Mouse (Mus musculus) liver, embryonic 15.5 days (tissue): Measurements from ENCODE around the gene Map3k6. TPM values are rescaled to one million over a fixed set of nuclear protein-coding genes. Genes with fewer than 3 reads are reported as not detected.

ENCODE experiments used
- ATAC-seq: fragments of 200-750 bp; cut with Nextera tagmentation; 2 replicates; pipeline ENCODE4 v1.8.0; 2017; ENCODE audit warnings: moderate number of reproducible peaks, mild to moderate bottlenecking, moderate library complexity; ENCODE audit not compliant: insufficient read depth
- H3K27ac ChIP-seq: fragments of 300-500 bp; sonication (generic); replicated peaks from 2 replicates; pipeline ENCODE4 v1.5.1; 2015; ENCODE audit warnings: mild to moderate bottlenecking, inconsistent platforms
- H3K27me3 ChIP-seq: fragments of 300-500 bp; sonication (generic); 2 replicates; pipeline ENCODE4 v1.6.1; 2015; ENCODE audit warnings: mild to moderate bottlenecking, inconsistent platforms
- H3K36me3 ChIP-seq: fragments of 300-500 bp; sonication (generic); replicated peaks from 2 replicates; pipeline ENCODE4 v1.6.1; 2015; ENCODE audit warnings: moderate library complexity, mild to moderate bottlenecking, inconsistent platforms
- H3K4me1 ChIP-seq: fragments of 300-500 bp; sonication (generic); replicated peaks from 2 replicates; pipeline ENCODE4 v1.6.1; 2015; ENCODE audit warnings: inconsistent platforms
- H3K4me2 ChIP-seq: fragments of 300-500 bp; sonication (generic); 2 replicates; pipeline ENCODE4 v1.6.1; 2015; ENCODE audit warnings: moderate library complexity, mild to moderate bottlenecking, inconsistent platforms
- H3K4me3 ChIP-seq: fragments of 300-500 bp; sonication (generic); replicated peaks from 2 replicates; pipeline ENCODE4 v1.5.1; 2015; ENCODE audit warnings: mild to moderate bottlenecking, inconsistent platforms
- H3K9ac ChIP-seq: fragments of 300-500 bp; sonication (generic); 2 replicates; pipeline ENCODE4 v1.6.1; 2015; ENCODE audit warnings: moderate library complexity, mild to moderate bottlenecking, inconsistent platforms
- H3K9me3 ChIP-seq: fragments of 300-500 bp; sonication (generic); replicated peaks from 2 replicates; pipeline ENCODE4 v1.6.1; 2016; ENCODE audit warnings: inconsistent platforms
- WGBS: fragments of 180-500 bp; shearing (Covaris S2); methylation state at CpG from one replicate; pipeline ENCODE4 v1.1.7; 2015; ENCODE audit warnings: mixed read lengths; ENCODE audit not compliant: insufficient replicate concordance; 5-methylcytosine and 5-hydroxymethylcytosine counted together
- polyA plus RNA-seq: library from polyadenylated mRNA; unstranded; fragments of >200 nt; fragmentation: Nextera tagmentation; extraction: Ambion mirVana; gene quantifications from 2 replicates; pipeline ENCODE4 v1.2.1, GENCODE M21; 2015

The Map3k6 gene
- polyA plus RNA-seq, 1 experiment from 2014 or later, result 2.0 TPM

- H3K36me3 ChIP-seq, result no peaks in the 10 kb centered on the region
- H3K9ac ChIP-seq, result no peak overlapping the region
- peak overlapping the region; percentile 51 for H3K4me2 ChIP-seq
- H3K4me1 ChIP-seq, result peaks cover 65% of the 10 kb centered on the region
- no peak overlapping the region; the same call in 1 of the 2 replicates for H3K4me3 ChIP-seq
- no peaks in the 10 kb centered on the region for H3K27me3 ChIP-seq
- WGBS, result 10% methylated on average over 5 of the region's 5 CpGs
- ATAC-seq, result peak; percentile 89
- peak overlapping the region; percentile 81 for H3K27ac ChIP-seq
- H3K9me3 ChIP-seq, result no peaks in the 10 kb centered on the region
Observed at GRCm38 (mm10) chr4:133285950-133286349, 45.3 kb downstream of the Map3k6 start.

DNA sequence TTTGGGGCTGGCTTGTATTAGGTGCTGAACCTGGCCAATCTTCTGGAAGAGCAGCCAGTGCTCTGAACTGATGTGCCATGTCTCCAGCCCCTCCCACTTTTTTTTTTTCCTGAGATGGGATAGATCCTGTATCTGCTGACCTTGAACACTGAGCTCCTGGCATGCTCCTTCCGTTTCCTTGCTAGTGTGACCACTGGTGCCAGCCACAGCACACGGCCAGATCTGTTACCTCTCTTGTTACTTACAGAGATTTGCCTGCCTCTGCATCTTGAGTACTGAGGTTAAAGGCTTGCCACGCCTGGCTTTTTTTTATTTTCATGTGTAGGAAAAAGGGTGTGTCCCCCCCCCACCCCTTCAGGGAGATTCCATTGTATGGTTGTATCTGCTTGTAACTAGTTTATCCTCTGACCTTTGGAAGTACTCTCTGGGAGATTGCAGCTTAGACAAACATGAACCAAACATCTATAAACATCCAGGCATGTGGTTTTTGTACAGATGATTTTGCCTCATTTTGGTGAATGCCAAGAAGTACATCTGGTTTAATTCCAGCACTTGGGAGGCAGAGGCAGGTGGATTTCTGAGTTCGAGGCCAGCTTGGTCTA, 46.0 kb downstream of the Map3k6 start:
- WGBS, result 44% methylated on average over 4 of the region's 4 CpGs
- ATAC-seq, result no peak; the same call in 1 of the 2 replicates
- no peaks in the 10 kb centered on the region for H3K36me3 ChIP-seq
- peaks cover 66% of the 10 kb centered on the region for H3K4me1 ChIP-seq
- H3K9me3 ChIP-seq, result no peaks in the 10 kb centered on the region
- H3K27ac ChIP-seq, result peak overlapping the region; percentile 81
- peak overlapping the region; percentile 51 for H3K4me2 ChIP-seq
- no peaks in the 10 kb centered on the region for H3K27me3 ChIP-seq
- H3K9ac ChIP-seq, result no peak overlapping the region
- no peak overlapping the region for H3K4me3 ChIP-seq

GRCm38 (mm10) chr4:133291255-133291654, 50.6 kb downstream of the Map3k6 start:
- peaks cover 19% of the 10 kb centered on the region for H3K36me3 ChIP-seq
- peaks cover 28% of the 10 kb centered on the region for H3K4me1 ChIP-seq
- no peaks in the 10 kb centered on the region for H3K27me3 ChIP-seq
- no peaks in the 10 kb centered on the region for H3K9me3 ChIP-seq
- ATAC-seq, result peak; percentile 46
- no peak overlapping the region for H3K9ac ChIP-seq
- no peak overlapping the region for H3K27ac ChIP-seq
- no peak overlapping the region for H3K4me3 ChIP-seq
- H3K4me2 ChIP-seq, result no peak overlapping the region
- 38% methylated on average over 1 of the region's 1 CpGs for WGBS

DNA sequence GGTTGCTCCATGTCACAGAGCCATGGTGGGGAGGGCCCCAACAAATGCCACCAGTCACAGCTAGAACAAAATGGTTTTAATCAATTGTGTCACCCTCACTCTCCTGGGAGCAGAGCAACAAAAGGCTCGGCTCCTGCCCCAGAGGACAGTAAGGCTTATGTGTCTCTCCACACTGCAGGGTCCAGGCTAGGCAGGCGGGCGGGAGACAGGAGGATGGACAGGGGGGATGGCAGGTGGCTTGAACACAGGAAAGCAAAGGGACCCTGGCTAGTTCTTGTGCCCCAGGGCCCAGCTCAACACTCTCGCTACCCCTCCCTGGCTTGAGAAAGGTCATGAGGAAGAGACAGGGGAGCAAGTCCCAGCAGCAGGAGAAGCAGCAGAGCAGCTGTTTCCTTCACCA, 51.8 kb downstream of the Map3k6 start:
- no peak for ATAC-seq
- peaks cover 16% of the 10 kb centered on the region for H3K4me1 ChIP-seq
- peaks cover 29% of the 10 kb centered on the region for H3K36me3 ChIP-seq

GRCm38 (mm10) chr4:133292901-133293843, 52.6 kb downstream of the Map3k6 start:
- ATAC-seq, result no peak
- no peaks in the 10 kb centered on the region for H3K9me3 ChIP-seq
- peaks cover 8% of the 10 kb centered on the region for H3K4me1 ChIP-seq
- WGBS, result 67% methylated on average over 24 of the region's 24 CpGs
- no peaks in the 10 kb centered on the region for H3K27me3 ChIP-seq
- no peak overlapping the region for H3K4me2 ChIP-seq
- H3K27ac ChIP-seq, result no peak overlapping the region
- H3K36me3 ChIP-seq, result peaks cover 34% of the 10 kb centered on the region
- H3K9ac ChIP-seq, result no peak overlapping the region; the same call in 1 of the 2 replicates
- H3K4me3 ChIP-seq, result no peak overlapping the region

More for the DNA sequence above, 51.8 kb downstream of the Map3k6 start:
- 79% methylated on average over 4 of the region's 4 CpGs for WGBS
- Histone ChIP-seq H3K27ac (no peak overlapping the region), H3K27me3 (no peaks in the 10 kb centered on the region), H3K9ac (no peak overlapping the region), H3K9me3 (no peaks in the 10 kb centered on the region), H3K4me2 (no peak overlapping the region), H3K4me3 (no peak overlapping the region)

DNA sequence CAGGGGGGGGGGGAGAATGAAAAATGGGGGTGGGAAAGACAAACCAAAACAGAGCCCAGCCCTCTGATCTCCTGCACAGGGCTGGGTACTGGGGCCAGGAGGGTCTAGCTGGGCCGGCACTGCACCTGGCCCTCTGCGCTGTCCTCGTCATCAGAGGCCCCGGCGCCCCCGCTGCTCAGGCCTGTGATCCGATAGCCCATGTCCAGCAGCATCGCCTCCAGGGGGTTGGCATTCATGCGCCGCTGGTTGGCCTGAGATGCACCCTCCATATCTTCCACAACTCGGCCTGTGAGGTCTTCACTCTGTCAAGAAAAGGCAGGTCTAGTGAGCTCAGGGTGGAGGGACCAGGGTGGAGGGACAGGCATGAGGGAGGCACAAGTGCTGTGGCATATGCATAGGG, 53.5 kb downstream of the Map3k6 start:
- 81% methylated on average over 11 of the region's 11 CpGs for WGBS
- Histone ChIP-seq H3K27me3 (no peaks in the 10 kb centered on the region), H3K9me3 (no peaks in the 10 kb centered on the region), H3K4me3 (no peak overlapping the region), H3K9ac (no peak overlapping the region), H3K4me1 (peaks cover 8% of the 10 kb centered on the region), H3K36me3 (peaks cover 34% of the 10 kb centered on the region), H3K4me2 (no peak overlapping the region), H3K27ac (no peak overlapping the region)
- no peak for ATAC-seq

DNA sequence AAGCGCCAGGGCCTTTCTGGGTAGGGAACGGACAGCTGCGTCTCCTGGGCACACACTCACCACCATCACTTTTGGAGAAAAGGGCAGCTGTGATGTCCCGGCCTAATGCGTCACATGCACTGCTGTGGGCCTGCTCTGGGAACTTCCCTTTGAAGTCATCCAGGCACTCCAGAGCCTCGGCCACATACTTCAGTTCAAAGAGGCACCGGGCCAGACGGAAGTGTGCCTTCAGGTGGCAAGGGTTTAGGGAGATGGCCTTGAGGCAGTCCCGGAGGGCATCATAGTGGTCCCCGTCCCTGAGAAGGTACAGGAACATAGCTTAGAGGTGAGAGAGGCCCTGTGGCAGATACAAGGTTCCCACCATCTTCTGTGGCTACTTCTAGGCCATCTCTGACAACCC, 56.7 kb downstream of the Map3k6 start:
- Histone ChIP-seq H3K36me3 (peaks cover 54% of the 10 kb centered on the region), H3K27me3 (no peaks in the 10 kb centered on the region), H3K4me3 (no peak overlapping the region), H3K27ac (no peak overlapping the region), H3K9ac (no peak overlapping the region), H3K9me3 (no peaks in the 10 kb centered on the region), H3K4me2 (no peak overlapping the region), H3K4me1 (no peaks in the 10 kb centered on the region; the same call in 1 of the 2 replicates)
- WGBS, result 66% methylated on average over 10 of the region's 10 CpGs
- ATAC-seq, result no peak

DNA sequence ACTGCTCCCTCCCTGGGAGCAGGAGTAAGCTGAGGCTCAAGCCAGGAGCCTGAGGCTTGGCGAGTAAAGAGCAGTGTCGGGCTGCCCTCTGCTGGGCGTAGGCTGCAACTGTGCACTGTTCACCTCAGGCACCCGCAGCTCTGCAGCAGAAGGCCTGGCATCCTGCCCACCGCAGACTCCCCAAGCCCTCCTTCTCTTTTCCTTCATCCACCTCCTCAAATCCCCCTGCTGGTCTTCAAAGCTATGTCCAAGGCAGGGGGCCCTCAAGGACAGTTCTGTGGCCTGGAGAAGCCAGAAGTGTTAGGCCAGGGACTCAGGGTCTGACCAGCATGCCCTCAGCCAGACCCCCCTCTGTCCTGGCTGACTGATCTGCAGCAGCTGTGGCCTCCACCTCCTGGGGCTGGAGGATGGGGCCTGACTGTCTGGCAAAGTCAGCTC, 57.2 kb downstream of the Map3k6 start:
- H3K36me3 ChIP-seq, result peaks cover 55% of the 10 kb centered on the region
- WGBS, result 4% methylated on average over 5 of the region's 5 CpGs
- no peak overlapping the region for H3K4me3 ChIP-seq

DNA sequence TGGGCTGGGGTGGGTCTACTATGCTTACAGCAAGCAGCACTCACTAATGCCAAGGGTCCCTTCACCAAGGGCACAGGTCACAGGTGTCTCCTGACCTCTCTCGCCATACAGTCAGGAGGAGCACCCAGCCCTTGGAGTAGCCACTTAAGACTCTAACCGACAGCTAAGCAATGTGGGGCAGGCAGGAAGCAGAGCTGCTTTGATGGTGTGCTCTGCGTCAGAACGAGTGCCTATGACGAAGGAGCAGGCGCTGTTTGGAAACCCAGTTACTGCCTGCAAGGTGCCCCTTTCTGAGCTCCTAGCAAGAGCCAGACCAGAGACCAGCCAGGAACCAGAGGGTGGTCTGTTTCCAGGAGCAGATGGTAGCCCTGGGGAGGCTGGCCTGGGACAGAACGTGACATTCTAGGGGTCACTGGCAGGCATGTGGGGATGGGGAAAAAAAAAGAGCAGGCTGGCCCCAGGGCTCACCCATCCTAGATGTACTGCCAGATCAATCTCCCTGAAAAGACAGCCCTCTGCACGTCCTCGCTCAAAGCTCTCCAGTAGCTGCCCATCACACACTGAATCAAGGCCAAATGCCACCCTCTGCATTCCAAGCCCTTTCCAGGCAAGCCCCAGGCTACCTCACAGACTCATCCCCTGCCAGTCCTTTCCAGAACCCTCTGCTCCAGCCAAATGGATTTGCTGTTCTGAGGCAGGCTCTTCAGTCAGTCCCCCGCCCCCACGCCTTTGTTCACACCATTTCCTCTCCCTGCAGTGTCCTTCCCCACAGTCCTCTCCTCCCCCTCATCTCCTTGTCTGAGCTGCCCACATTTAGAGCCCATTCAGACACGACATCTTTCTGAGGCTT, 58.1 kb downstream of the Map3k6 start:
- 52% methylated on average over 12 of the region's 12 CpGs for WGBS
- H3K4me2 ChIP-seq, result no peak overlapping the region
- no peak overlapping the region for H3K27ac ChIP-seq
- H3K9ac ChIP-seq, result no peak overlapping the region
- H3K9me3 ChIP-seq, result no peaks in the 10 kb centered on the region
- H3K4me1 ChIP-seq, result no peaks in the 10 kb centered on the region; the same call in 1 of the 2 replicates
- H3K36me3 ChIP-seq, result peaks cover 54% of the 10 kb centered on the region
- no peak for ATAC-seq
- no peak overlapping the region for H3K4me3 ChIP-seq
- no peaks in the 10 kb centered on the region for H3K27me3 ChIP-seq

More for the DNA sequence above, 57.2 kb downstream of the Map3k6 start:
- no peak overlapping the region for H3K9ac ChIP-seq
- no peak for ATAC-seq
- no peak overlapping the region for H3K27ac ChIP-seq
- no peaks in the 10 kb centered on the region for H3K27me3 ChIP-seq
- no peak overlapping the region for H3K4me2 ChIP-seq
- no peaks in the 10 kb centered on the region for H3K9me3 ChIP-seq
- no peaks in the 10 kb centered on the region; the same call in 1 of the 2 replicates for H3K4me1 ChIP-seq

DNA sequence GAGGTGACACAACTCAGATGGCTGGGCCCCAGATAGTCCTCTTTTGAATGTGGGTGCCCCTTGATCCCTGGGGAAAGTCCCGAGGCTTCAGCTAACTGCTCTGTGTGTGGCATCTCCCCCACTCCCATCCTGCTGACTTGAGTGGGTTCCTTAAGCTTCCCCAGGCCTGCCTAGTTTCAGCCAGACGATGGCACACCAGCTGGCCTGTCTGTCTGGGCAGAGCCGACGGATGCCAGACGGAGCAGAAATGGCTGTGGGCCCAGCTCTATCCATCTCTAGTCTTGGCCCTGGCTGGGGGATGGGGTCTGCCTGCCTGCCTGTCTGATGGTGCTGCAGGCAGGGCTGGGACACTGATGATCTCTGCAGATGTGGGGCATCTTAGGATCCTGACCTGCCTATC, 59.1 kb downstream of the Map3k6 start:
- no peak overlapping the region for H3K4me3 ChIP-seq
- ATAC-seq, result no peak
- 73% methylated on average over 5 of the region's 5 CpGs for WGBS

More for the DNA sequence above, 59.1 kb downstream of the Map3k6 start:
- no peaks in the 10 kb centered on the region for H3K27me3 ChIP-seq
- H3K27ac ChIP-seq, result no peak overlapping the region
- no peak overlapping the region for H3K4me2 ChIP-seq
- no peaks in the 10 kb centered on the region for H3K9me3 ChIP-seq
- no peak overlapping the region for H3K9ac ChIP-seq
- H3K36me3 ChIP-seq, result peaks cover 58% of the 10 kb centered on the region
- H3K4me1 ChIP-seq, result no peaks in the 10 kb centered on the region; the same call in 1 of the 2 replicates
